Mouse (Mus musculus): ENCODE results near the gene Wwox.

Gene Wwox

GRCm38 (mm10) chr8:115350707-115351106, 911.3 kb downstream of the Wwox start:
- DNase-seq (ENCODE audit: low spot score) = no peak

- peak; percentile 14 for DNase-seq (ENCODE audit: low spot score)
These were observed 918.3 kb downstream of the Wwox start for GRCm38 (mm10) chr8:115357663-115358335.

GRCm38 (mm10) chr8:115358481-115358880, 919.0 kb downstream of the Wwox start:
- no peak for DNase-seq (ENCODE audit: low spot score)

GRCm38 (mm10) chr8:115359701-115360100, 920.2 kb downstream of the Wwox start:
- no peak for DNase-seq (ENCODE audit: low spot score)

GRCm38 (mm10) chr8:115362518-115362917, 923.1 kb downstream of the Wwox start:
- no peak for DNase-seq (ENCODE audit: low spot score)

GRCm38 (mm10) chr8:115374957-115375356, 935.5 kb downstream of the Wwox start:
- no peak for DNase-seq (ENCODE audit: low spot score)

GRCm38 (mm10) chr8:115375361-115376047, 936.0 kb downstream of the Wwox start:
- DNase-seq (ENCODE audit: low spot score) = no peak

- no peak for DNase-seq (ENCODE audit: low spot score)
These were observed 937.9 kb downstream of the Wwox start for GRCm38 (mm10) chr8:115377321-115377720.

- no peak for DNase-seq (ENCODE audit: low spot score)
These were observed 940.6 kb downstream of the Wwox start for GRCm38 (mm10) chr8:115380017-115380416.

GRCm38 (mm10) chr8:115390921-115391504, 951.6 kb downstream of the Wwox start:
- DNase-seq (ENCODE audit: low spot score) = no peak

- DNase-seq (ENCODE audit: low spot score) = no peak
These were observed 956.4 kb downstream of the Wwox start for GRCm38 (mm10) chr8:115395840-115396239.

- no peak for DNase-seq (ENCODE audit: low spot score)
These were observed 958.5 kb downstream of the Wwox start for GRCm38 (mm10) chr8:115397981-115398380.

- DNase-seq (ENCODE audit: low spot score) = no peak
These were observed 960.7 kb downstream of the Wwox start for GRCm38 (mm10) chr8:115400013-115400720.
